Mouse (Mus musculus) cerebellum, adult 11-12 months (tissue): ENCODE data around the gene Adh7.

Source experiments
- DNase-seq: peaks from one replicate; pipeline ENCODE4 v3.0.0; 2022

The Adh7 gene

GRCm38 (mm10) chr3:138255780-138256550 is 38.4 kb downstream of the Adh7 start:
- DNase-seq: no peak

GRCm38 (mm10) chr3:138260721-138261669 is 43.4 kb downstream of the Adh7 start, which contains the start of gene Adh1:
Gene Adh1 (plus strand): TSS chr3:138260991.
- no peak for DNase-seq

- DNase-seq: no peak
These were observed 45.0 kb downstream of the Adh7 start for GRCm38 (mm10) chr3:138262568-138262967.

- no peak for DNase-seq
These were observed 45.8 kb downstream of the Adh7 start for GRCm38 (mm10) chr3:138263154-138263930.

- DNase-seq: no peak
These were observed 47.1 kb downstream of the Adh7 start for GRCm38 (mm10) chr3:138264648-138265047.

GRCm38 (mm10) chr3:138270507-138270906 is 52.9 kb downstream of the Adh7 start:
- no peak for DNase-seq

- no peak for DNase-seq
These were observed 53.7 kb downstream of the Adh7 start for GRCm38 (mm10) chr3:138271297-138271696.

- DNase-seq: no peak
These were observed 55.5 kb downstream of the Adh7 start for GRCm38 (mm10) chr3:138273080-138273479.

- DNase-seq: no peak
These were observed 57.5 kb downstream of the Adh7 start for GRCm38 (mm10) chr3:138275100-138275499.

- DNase-seq: no peak
These were observed 65.0 kb downstream of the Adh7 start for GRCm38 (mm10) chr3:138282556-138282955.
